Mouse (Mus musculus) hindbrain, postnatal 0 days (tissue): ENCODE measurements around the gene Uevld. TPM values are rescaled to one million over a fixed set of nuclear protein-coding genes. Genes with fewer than 3 reads are reported as not detected.

Experiments
- ATAC-seq: fragments of 200-750 bp; cut with Nextera tagmentation; 2 replicates; pipeline ENCODE4 v1.8.0; 2017; ENCODE audit warnings: mild to moderate bottlenecking, moderate TSS enrichment, moderate library complexity
- DNase-seq: peaks from one replicate; pipeline ENCODE4 v3.0.0-alpha.2; 2015; ENCODE audit warnings: low spot score
- H3K27ac ChIP-seq: fragments of 300-500 bp; sonication (generic); 2 replicates; pipeline ENCODE4 v1.5.1; 2014; ENCODE audit warnings: mild to moderate bottlenecking
- H3K27me3 ChIP-seq: fragments of 300-500 bp; sonication (generic); 2 replicates; pipeline ENCODE4 v1.6.1; 2014; ENCODE audit warnings: low read length, mixed read lengths; ENCODE audit not compliant: insufficient read depth
- H3K36me3 ChIP-seq: fragments of 300-500 bp; sonication (generic); 2 replicates; pipeline ENCODE4 v1.6.1; 2014; ENCODE audit warnings: low read length, mixed read lengths; ENCODE audit not compliant: insufficient read depth
- H3K4me1 ChIP-seq: fragments of 300-500 bp; sonication (generic); 2 replicates; pipeline ENCODE4 v1.6.1; 2014; ENCODE audit warnings: antibody characterized with exemption, low read length, mixed read lengths; ENCODE audit not compliant: insufficient read depth
- H3K4me2 ChIP-seq: fragments of 300-500 bp; sonication (generic); 2 replicates; pipeline ENCODE4 v1.6.1; 2014; ENCODE audit warnings: low read depth, mild to moderate bottlenecking, low read length, moderate library complexity, mixed read lengths
- H3K4me3 ChIP-seq: fragments of 300-500 bp; sonication (generic); 2 replicates; pipeline ENCODE4 v1.5.1; 2014; ENCODE audit warnings: low read length
- H3K9ac ChIP-seq: fragments of 300-500 bp; sonication (generic); replicated peaks from 2 replicates; pipeline ENCODE4 v1.6.1; 2014; ENCODE audit warnings: mild to moderate bottlenecking, low read length, moderate library complexity, mixed read lengths
- H3K9me3 ChIP-seq: fragments of 300-500 bp; sonication (generic); 2 replicates; pipeline ENCODE4 v1.6.1; 2016; ENCODE audit warnings: low read length, mixed read lengths
- CTCF ChIP-seq: IDR thresholded peaks from 2 replicates; pipeline ENCODE4 v1.5.1; 2016; ENCODE audit warnings: antibody characterized with exemption, control low read depth, low read depth
- whole genome bisulfite sequencing: fragments of 180-500 bp; shearing (Covaris S2); extraction: QIAGEN DNeasy Blood & Tissue Kit; methylation state at CpG from one replicate; pipeline ENCODE4 v1.1.7; 2014; 5-methylcytosine and 5-hydroxymethylcytosine counted together
- polyA plus RNA-seq: library from polyadenylated mRNA; unstranded; fragments of >200 nt; fragmentation: Nextera tagmentation; extraction: Ambion mirVana; gene quantifications from 2 replicates; pipeline ENCODE4 v1.2.1, GENCODE M21; 2015
- total RNA-seq: library from RNA; depleted of rRNA; stranded (reverse); fragments of >200 nt; gene quantifications from 2 replicates; pipeline ENCODE4 v1.2.3, GENCODE M21; 2014

The Uevld gene
- total and polyA plus RNA-seq, 2 experiments from 2014 or later = 5.0 to 8.4 TPM

GRCm38 (mm10) chr7:46975456-46975855 lies 17.1 kb upstream of the Uevld start:
- H3K9me3 ChIP-seq = no peaks in the 10 kb centered on the region
- 83% methylated on average over 11 of the region's 11 CpGs for WGBS
- H3K4me3 ChIP-seq = no peak overlapping the region
- no peak overlapping the region for H3K9ac ChIP-seq
- peak; percentile 2 for DNase-seq
- no peaks in the 10 kb centered on the region for H3K27me3 ChIP-seq
- ATAC-seq = no peak
- no peak overlapping the region for H3K27ac ChIP-seq
- no peak for TF ChIP-seq CTCF
- H3K36me3 ChIP-seq = no peaks in the 10 kb centered on the region
- H3K4me2 ChIP-seq = no peak overlapping the region
- no peaks in the 10 kb centered on the region for H3K4me1 ChIP-seq

- Histone ChIP-seq H3K4me1 (no peaks in the 10 kb centered on the region), H3K9ac (no peak overlapping the region), H3K4me3 (no peak overlapping the region), H3K27me3 (no peaks in the 10 kb centered on the region), H3K9me3 (no peaks in the 10 kb centered on the region), H3K27ac (no peak overlapping the region), H3K4me2 (no peak overlapping the region), H3K36me3 (no peaks in the 10 kb centered on the region)
- 98% methylated on average over 4 of the region's 4 CpGs for WGBS
- ATAC-seq = no peak
- DNase-seq = no peak
- no peak for TF ChIP-seq CTCF
Measured at GRCm38 (mm10) chr7:46974648-46975047, 16.3 kb upstream of the Uevld start.

GRCm38 (mm10) chr7:46969898-46970297 lies 11.6 kb upstream of the Uevld start:
- H3K27me3 ChIP-seq = no peaks in the 10 kb centered on the region
- no peak for TF ChIP-seq CTCF
- H3K4me3 ChIP-seq = no peak overlapping the region
- ATAC-seq = no peak
- H3K4me2 ChIP-seq = no peak overlapping the region
- no peak for DNase-seq
- no peaks in the 10 kb centered on the region for H3K4me1 ChIP-seq
- H3K27ac ChIP-seq = no peak overlapping the region
- no peaks in the 10 kb centered on the region for H3K36me3 ChIP-seq
- H3K9me3 ChIP-seq = no peaks in the 10 kb centered on the region
- 91% methylated on average over 4 of the region's 4 CpGs for WGBS
- H3K9ac ChIP-seq = no peak overlapping the region

GRCm38 (mm10) chr7:46964070-46964469 lies 5.7 kb upstream of the Uevld start:
- no peak overlapping the region for H3K27ac ChIP-seq
- TF ChIP-seq CTCF = no peak
- H3K36me3 ChIP-seq = no peaks in the 10 kb centered on the region
- no peak for DNase-seq
- no peaks in the 10 kb centered on the region for H3K4me1 ChIP-seq
- no peak overlapping the region for H3K4me2 ChIP-seq
- H3K9ac ChIP-seq = no peak overlapping the region
- no peak for ATAC-seq
- WGBS = 86% methylated on average over 7 of the region's 7 CpGs
- H3K27me3 ChIP-seq = no peaks in the 10 kb centered on the region
- no peak overlapping the region for H3K4me3 ChIP-seq
- H3K9me3 ChIP-seq = no peaks in the 10 kb centered on the region

GRCm38 (mm10) chr7:46962806-46963618 lies 4.7 kb upstream of the Uevld start:
- H3K27ac ChIP-seq = peak overlapping the region; percentile 15; the same call in 1 of the 2 replicates
- DNase-seq (peak; percentile 93), ATAC-seq (peak; percentile 76)
- no peaks in the 10 kb centered on the region for H3K36me3 ChIP-seq
- H3K4me3 ChIP-seq = no peak overlapping the region
- peak overlapping the region; percentile 19; the same call in 1 of the 2 replicates for H3K4me2 ChIP-seq
- TF ChIP-seq CTCF = peak; percentile 89
- H3K9ac ChIP-seq = no peak overlapping the region
- WGBS = 2% methylated on average over 9 of the region's 9 CpGs
- no peaks in the 10 kb centered on the region for H3K9me3 ChIP-seq
- H3K4me1 ChIP-seq = no peaks in the 10 kb centered on the region; the same call in 1 of the 2 replicates
- no peaks in the 10 kb centered on the region for H3K27me3 ChIP-seq

GRCm38 (mm10) chr7:46962132-46962531 lies 3.8 kb upstream of the Uevld start:
- no peaks in the 10 kb centered on the region; the same call in 1 of the 2 replicates for H3K4me1 ChIP-seq
- H3K27ac ChIP-seq = no peak overlapping the region; the same call in 1 of the 2 replicates
- H3K4me2 ChIP-seq = no peak overlapping the region
- H3K4me3 ChIP-seq = no peak overlapping the region
- no peak for TF ChIP-seq CTCF
- ATAC-seq (no peak), DNase-seq (peak; percentile 69)
- no peaks in the 10 kb centered on the region for H3K9me3 ChIP-seq
- H3K36me3 ChIP-seq = no peaks in the 10 kb centered on the region
- H3K9ac ChIP-seq = no peak overlapping the region
- H3K27me3 ChIP-seq = no peaks in the 10 kb centered on the region

- no peak for ATAC-seq
- WGBS = 64% methylated on average over 3 of the region's 3 CpGs
Measured at GRCm38 (mm10) chr7:46960991-46961390, 2.7 kb upstream of the Uevld start.

More at GRCm38 (mm10) chr7:46960991-46961390, 2.7 kb upstream of the Uevld start:
- Histone ChIP-seq H3K36me3 (no peaks in the 10 kb centered on the region), H3K27me3 (no peaks in the 10 kb centered on the region), H3K4me1 (no peaks in the 10 kb centered on the region; the same call in 1 of the 2 replicates), H3K27ac (no peak overlapping the region), H3K9ac (no peak overlapping the region), H3K4me2 (no peak overlapping the region), H3K4me3 (no peak overlapping the region), H3K9me3 (no peaks in the 10 kb centered on the region)
- TF ChIP-seq CTCF = no peak
- DNase-seq = no peak
